Mouse (Mus musculus) heart, postnatal 4 days (tissue): Measurements from ENCODE around the gene Smoc1. TPM values are rescaled to one million over a fixed set of nuclear protein-coding genes. Genes with fewer than 3 reads are reported as not detected.

Experiments used
- DNase-seq: peaks from one replicate; pipeline ENCODE4 v3.0.0; 2021
- total RNA-seq, 2 experiments: library from RNA; stranded (reverse); gene quantifications; 2 replicates each; pipeline ENCODE4 v1.2.3; 2021

Gene Smoc1
- total RNA-seq, 2 experiments from 2014 or later: 10.2 to 11.2 TPM

- DNase-seq: no peak
Observed at GRCm38 (mm10) chr12:81083146-81083545, 56.5 kb downstream of the Smoc1 start.

DNA sequence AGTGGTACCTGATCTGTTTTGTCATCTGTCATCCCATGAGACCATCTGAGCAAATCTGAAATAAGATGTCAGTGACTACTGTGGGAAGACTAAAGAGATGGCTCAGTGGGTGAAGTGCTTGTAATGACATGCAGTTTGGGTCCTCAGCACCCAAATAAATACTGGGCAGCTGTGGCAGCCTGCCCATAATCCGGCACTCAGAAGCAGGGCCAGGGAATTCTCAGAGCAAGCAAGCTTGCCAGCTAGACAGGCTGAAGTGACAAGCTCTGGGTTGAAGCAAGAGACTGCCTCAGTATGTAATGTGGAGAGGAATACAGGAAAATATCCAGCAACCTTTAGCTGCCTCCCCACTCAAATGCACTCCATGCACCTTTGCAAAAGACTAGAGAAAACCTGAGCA, 58.6 kb downstream of the Smoc1 start:
- no peak for DNase-seq

DNA sequence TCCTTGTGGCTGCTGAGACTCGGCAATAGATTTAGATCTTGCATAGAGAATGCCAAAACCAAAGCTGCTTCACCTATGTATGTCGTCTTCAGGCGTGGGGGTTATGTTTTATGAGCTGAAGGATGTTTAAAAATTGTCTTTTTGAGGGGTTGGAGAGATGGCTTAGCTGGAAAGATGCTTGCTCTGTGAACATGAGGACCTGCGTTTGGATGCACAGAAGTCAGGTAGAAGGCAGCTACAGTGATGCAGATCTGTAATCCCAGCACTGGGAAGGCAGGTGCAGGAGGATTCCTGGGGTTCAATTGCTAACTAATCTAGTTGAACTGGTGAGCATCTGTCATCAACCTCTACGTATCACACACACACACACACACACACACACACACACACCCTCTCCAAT, 61.5 kb downstream of the Smoc1 start:
- no peak for DNase-seq

DNA sequence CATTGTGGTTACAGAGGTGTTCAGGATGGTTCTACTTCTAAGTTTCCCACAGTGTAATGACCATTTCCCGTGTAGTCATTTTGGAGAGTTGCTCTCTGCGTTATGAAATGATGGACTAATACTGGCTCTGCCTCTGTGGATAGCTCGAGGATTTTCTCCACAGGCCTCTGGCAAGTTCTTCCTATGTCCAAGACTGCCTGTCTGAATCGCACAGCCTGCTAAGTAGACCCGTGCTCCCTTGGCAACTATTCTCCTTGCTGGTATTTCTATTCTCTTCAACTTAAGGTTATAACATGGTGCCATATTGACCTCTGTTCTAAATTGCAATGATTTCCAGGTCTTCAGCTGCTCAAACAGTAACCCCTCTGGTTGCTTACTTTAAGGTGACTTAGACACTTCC, 65.0 kb downstream of the Smoc1 start:
- no peak for DNase-seq

DNA sequence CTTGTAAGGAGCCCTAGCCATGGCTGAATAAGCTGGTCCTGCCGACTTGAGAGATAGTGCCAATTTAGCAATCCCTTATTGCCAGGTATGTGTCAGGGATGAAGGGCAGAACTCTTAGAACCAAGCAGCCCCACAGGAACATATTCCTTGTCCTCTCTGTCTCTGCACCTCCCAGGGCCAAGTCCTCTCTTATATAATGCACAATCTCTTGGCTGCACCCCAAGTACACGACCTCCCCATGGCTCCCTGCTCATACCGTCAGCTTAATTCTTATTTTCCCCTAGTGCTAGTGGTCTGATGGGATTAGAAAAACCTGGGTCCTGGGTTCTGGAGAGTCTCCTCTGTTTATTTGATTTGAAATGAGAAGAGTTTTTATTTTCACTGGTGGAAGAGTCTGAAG, 66.0 kb downstream of the Smoc1 start:
- DNase-seq: no peak

- DNase-seq: no peak
Observed at GRCm38 (mm10) chr12:81093211-81093610, 66.6 kb downstream of the Smoc1 start.

DNA sequence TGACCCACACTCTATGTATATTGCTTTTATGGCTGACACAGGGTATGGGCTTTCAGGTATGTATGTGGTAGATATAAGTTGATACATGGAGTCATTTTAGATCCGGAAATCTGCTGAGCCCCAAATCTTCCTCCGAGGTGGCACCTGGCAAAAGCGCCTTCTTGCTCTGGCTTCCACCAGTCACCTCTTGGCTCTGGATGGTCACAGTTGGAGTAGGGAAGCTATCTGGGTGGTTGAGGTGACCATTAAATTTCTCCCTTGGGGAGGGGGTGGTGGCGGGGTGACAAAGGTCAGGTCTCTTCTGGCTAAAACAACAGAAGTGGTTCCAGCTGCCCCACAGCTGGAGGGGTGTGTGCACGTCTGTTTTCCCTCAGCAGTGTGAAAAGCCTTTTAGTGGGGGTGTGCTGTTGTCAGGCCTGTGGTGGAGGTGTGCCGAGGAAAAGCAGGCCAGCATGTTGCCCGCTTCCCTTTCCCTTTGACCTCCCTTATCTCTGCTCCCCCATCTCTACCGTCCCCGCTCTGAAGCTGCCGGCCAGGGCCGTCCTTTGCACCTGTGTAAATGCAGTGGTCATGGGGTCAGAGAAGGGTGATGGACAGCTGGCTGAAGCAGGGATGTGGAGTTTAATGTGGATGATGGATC, 68.3 kb downstream of the Smoc1 start:
- no peak for DNase-seq

DNA sequence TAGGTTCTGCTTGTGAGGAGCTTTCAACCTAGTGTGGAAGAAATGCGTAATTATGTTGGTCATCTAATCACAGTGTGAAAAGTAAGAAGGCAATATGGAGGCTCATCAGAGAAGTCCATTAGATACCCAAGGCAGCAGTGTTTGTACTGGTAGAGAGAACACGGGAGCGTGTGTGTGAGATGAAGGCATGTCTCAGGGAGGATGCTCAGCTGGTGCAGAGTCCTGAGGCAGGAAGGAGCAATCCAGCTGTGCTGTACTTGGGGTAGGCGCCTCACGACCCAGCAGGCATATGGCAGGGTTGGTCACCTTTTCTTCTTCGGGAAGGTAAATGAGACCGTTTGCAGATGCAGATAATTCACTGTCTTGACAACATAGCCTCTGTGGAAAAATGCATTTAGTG, 70.7 kb downstream of the Smoc1 start:
- DNase-seq: no peak

DNA sequence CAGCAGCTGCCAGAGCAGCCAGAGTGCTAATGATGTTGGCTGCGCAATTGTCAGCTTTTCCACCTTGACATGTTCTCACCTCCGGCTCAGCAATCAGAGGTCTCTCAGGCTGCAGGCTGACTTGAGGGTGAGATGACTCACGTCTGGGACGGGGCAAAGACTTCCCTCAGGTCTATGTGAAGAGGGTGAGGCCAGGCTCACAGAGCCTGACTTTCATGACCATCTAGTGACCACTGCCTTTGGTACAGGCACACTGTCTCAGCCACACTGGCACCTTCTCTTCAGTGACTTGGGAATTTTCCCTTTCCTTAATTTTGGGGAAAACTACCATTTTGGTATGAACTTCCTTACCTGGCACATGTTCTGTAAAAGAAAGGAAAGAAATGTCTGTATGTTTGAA, 71.1 kb downstream of the Smoc1 start:
- DNase-seq: no peak

DNA sequence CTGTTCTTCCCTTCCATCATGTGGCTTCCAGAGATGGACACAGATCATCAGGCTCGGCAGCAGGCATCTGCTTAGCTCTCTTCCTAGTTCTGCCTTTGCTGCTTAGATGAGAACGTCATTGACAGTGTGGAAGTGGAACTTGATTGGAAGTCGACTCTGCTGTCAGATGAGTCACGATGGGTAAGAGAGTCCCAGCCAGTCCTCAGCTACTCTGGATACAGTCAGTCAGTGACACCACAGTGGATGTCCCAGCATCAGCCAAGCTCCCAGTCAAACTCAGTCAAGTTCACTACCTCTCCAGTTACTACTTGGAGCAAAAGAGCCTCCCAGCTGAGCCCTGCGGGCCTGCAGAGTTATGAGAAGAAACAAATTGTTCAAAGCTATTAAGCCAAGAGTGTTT, 72.6 kb downstream of the Smoc1 start:
- no peak for DNase-seq

DNA sequence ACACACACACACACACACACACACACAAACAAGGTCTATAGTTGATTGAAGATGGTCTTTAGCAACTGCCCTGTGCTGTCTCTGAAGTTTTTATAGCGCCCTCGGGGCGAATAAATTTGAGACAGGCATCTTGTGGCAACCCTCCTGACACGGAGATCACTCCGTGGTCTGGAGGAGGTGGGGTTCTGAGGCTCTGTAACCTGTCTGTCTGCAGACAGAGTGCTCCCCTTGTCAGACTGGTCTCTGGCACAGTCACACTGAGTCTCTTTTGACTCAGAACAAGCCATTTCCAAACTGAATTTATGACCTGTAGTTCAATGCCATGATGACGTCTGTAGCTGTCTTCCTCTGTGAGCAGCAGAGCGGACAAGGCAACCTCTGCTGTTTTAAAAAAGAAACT, 75.1 kb downstream of the Smoc1 start:
- DNase-seq: no peak

GRCm38 (mm10) chr12:81104546-81104945, 77.9 kb downstream of the Smoc1 start:
- no peak for DNase-seq

DNA sequence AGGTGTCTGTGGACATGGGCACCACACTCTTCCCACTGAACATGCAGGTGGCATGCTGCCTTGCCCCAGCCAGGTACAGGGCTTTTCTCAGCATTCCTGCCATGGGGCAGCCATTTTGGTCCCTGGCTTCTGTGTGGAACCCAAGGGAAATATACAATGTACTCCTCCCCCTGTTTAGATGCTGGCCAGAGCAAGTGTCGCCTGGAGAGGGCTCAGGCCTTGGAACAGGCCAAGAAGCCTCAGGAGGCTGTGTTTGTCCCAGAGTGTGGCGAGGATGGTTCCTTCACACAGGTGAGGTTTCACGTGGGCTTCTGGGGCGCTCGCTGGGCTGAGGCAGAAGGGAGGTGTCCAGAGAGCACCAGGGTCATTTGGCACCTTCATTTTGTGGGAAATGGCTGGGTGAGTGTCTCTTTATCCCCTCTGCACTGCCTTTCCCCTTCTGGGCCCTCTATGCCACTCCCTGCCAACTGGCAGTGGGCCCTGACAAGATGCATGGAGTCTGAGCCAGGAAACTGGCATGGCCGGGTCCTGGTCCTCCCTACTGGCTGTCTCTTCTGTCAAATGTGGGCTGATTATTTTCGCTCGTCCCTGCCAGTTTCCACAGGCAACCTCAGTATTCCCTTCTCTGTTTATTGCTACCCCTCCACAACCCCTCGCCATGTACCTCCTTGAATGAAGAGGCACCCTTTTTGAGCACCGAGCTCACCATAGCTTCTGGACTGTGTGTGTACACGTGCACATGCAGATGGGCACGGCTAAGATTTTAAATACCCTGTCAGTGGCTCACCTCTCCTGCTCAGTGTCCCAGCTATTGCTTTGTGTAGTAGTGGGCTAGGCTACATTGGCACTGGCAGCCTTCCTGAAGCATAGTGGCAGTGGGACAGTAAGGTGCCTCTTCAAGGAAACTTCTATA, 79.4 kb downstream of the Smoc1 start:
- peak; percentile 79 for DNase-seq

DNA sequence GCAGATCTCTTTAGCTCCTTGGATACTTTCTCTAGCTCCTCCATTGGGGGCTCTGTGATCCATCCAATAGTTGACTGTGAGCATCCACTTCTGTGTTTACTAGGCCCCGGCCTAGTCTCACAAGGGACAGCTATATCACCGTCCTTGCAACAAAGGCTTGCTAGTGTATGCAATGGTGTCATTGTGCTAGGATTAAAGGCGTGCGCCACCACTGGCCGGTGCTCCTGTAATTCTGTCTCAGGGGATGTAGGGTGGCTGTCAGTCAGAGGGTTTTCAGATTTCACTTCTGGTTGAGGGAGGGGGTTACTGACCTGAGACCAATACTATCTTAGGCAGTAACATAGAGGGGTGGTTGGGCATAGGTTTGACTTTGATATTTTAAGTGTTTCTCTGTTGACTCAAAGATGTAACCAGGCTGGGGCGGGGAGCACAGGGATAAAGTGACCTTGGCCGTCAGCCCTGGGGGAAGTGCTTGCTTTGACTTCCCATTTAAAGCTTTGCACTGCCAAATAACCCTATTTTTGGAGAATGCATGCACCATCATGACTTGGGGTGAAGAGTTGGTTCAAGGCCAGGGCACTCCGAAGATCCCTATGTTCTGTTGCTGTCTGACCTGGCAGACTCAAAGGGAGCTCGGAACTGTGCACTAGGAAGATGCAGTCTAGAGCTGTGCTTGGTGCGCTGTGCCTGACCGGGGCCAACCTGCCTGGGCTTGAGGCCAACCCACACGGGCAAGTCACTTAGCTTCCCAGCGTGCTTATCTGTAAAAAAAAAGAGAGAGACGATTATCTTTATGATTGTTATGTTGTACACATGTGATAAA, 80.9 kb downstream of the Smoc1 start:
- no peak for DNase-seq

- peak; percentile 8 for DNase-seq
Observed at GRCm38 (mm10) chr12:81108600-81109011, 82.0 kb downstream of the Smoc1 start.

- DNase-seq: no peak
Observed at GRCm38 (mm10) chr12:81110006-81110405, 83.4 kb downstream of the Smoc1 start.

GRCm38 (mm10) chr12:81112321-81112720, 85.7 kb downstream of the Smoc1 start:
- no peak for DNase-seq

DNA sequence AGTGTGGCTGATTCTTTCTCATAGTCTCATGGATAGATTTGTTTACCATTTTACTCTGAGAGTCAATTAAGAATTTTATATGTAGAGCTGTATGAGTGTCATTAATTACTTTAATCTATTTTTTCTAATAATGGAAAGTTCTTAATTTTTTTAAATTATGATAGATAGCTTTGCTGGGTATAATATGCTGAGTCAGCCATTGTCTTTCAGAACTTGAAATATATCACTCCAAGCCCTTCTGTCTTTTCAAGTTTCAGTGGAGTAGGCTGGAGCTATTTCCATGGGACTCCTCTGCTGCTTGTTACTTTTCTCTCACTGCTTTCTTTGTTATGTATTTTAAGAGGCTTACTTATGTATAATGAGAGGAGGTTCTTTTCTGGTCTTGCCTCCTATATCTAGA, 93.7 kb downstream of the Smoc1 start:
- no peak for DNase-seq

- DNase-seq: no peak
Observed at GRCm38 (mm10) chr12:81123793-81124192, 97.2 kb downstream of the Smoc1 start.

- no peak for DNase-seq
Observed at GRCm38 (mm10) chr12:81126842-81127241, 100.2 kb downstream of the Smoc1 start.

- no peak for DNase-seq
Observed at GRCm38 (mm10) chr12:81128693-81129092, 102.1 kb downstream of the Smoc1 start.

- no peak for DNase-seq
Observed at GRCm38 (mm10) chr12:81130692-81131091, 104.1 kb downstream of the Smoc1 start.

GRCm38 (mm10) chr12:81131114-81131513, 104.5 kb downstream of the Smoc1 start:
- DNase-seq: no peak
